Mouse (Mus musculus) gastrocnemius, adult 18-20 months (tissue): Measurements from ENCODE around the gene Nkx2-5. TPM values are rescaled to one million over a fixed set of nuclear protein-coding genes. Genes with fewer than 3 reads are reported as not detected.

Source experiments
- DNase-seq: peaks from one replicate; pipeline ENCODE4 v3.0.0; 2021; ENCODE audit warnings: low spot score
- total RNA-seq, 2 experiments: library from RNA; stranded (reverse); gene quantifications; 2 replicates each; pipeline ENCODE4 v1.2.3; 2021

Nkx2-5 gene
- total RNA-seq, 2 experiments from 2014 or later: not detected

DNA sequence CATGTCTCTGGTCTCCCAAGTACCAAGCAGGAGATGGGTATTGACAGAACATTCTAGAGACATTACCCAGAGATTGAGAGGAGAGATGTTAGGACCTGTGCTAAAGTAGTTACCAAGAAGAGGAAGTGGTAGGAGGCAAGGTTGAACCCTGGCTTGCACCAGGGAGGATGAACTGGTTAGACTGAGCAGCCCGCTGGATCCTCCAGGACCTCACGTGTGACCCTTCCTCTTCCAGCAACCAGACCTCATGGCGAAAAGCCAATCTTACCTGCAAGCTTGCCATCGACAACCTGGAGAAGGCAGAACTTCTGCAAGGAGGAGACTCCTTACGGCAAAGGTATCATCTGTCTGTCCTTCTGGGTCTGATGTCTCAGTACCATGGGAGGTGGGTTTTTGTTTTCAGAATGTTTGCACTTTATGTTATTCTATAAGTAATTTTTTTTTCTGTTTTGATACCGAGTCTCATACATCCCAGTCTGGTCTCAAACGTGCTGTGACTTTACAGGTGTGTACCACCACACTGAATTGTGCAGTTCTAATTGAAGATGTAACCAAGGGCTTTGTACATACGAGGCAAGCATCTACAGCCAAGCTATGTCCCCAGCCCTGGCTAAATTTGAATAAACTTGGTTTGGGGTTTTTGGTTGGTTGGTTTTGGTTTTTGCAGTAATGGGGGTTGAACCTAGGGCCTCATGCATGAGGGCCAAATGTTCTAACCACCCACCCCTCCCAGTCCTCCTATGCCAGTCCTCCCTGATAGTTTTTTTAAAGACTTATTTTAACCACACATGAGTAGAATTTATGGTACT, 55.1 kb downstream of the Nkx2-5 start:
- DNase-seq: no peak

DNA sequence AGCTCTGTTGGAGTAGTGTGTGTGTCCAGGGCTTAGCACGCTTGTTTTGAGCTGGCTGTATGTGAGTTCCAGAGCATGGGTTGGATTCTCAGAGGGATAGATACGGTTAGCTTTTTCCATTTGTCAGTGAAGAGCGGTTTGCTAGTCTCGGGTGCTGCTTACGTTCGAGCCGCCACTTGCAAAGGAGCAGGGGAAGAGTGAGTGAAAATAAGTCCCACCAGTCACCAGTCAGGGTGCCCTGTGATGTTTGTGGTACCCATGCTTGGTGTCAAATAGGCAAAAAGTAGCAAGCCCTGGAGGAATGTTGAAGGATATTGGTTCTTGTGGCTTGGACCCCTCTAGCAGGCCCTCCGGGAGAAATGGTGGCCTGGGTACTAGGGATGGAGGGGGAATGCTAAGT, 55.8 kb downstream of the Nkx2-5 start:
- DNase-seq: no peak

Other genes with a start within 250 kb of the Nkx2-5 start
- gene Atp6v0e, start 181.8 kb downstream of the Nkx2-5 start, total RNA-seq: 10 to 100 TPM; 41.1 to 44.0 TPM
- gene Crebrf, start 129.4 kb downstream of the Nkx2-5 start, total RNA-seq: 10 to 100 TPM; 37.7 to 47.2 TPM
- 10 to 100 TPM; 25.2 to 29.7 TPM for gene Bnip1, start 63.9 kb downstream of the Nkx2-5 start, total RNA-seq
- under 1 TPM; 0.37 to 0.43 TPM for gene Kifc5b, start 72.1 kb upstream of the Nkx2-5 start, total RNA-seq
- gene Phf1, start 88.0 kb upstream of the Nkx2-5 start, total RNA-seq: 10 to 100 TPM in 1 of 2 experiments, 1 to 10 TPM in 1; 8.2 to 11.3 TPM
- 100 to 1,000 TPM; 103 to 109 TPM for gene Cuta, start 94.6 kb upstream of the Nkx2-5 start, total RNA-seq
- 1 to 10 TPM; 2.2 to 2.8 TPM for gene Syngap1, start 96.2 kb upstream of the Nkx2-5 start, total RNA-seq
- gene Zbtb9, start 128.2 kb upstream of the Nkx2-5 start, total RNA-seq: under 1 TPM; 0.66 TPM
- gene Bak1, start 184.0 kb upstream of the Nkx2-5 start, total RNA-seq: 10 to 100 TPM; 18.0 to 20.0 TPM
- gene Itpr3, start 212.3 kb upstream of the Nkx2-5 start, total RNA-seq: 1 to 10 TPM; 1.4 to 2.2 TPM